Mouse (Mus musculus): Measurements from ENCODE around the gene Pex5l. TPM values are rescaled to one million over a fixed set of nuclear protein-coding genes. Genes with fewer than 3 reads are reported as not detected.

Gene Pex5l
- polyA plus RNA-seq, 1 experiment from 2014 or later = 0.42 TPM

DNA sequence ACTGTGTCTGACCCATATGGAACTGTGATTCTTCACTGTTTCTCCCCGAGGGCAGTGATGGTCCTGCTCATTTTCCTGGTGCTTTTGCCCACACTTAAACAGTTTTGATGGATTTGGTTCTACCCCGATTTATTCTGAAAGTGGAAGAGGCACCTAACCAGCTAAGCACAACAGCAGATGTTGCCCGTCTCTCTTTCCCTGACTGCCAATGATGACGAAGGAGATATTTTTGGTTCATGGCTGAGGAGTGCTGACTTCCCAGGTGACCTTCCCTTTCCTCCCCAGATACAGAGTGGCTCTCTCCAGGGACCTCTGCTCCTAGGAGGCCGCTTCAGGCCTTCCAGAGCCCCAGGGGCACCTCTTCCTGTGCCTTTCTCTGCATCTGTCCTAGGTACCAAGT lies 155.2 kb downstream of the Pex5l start:
- no peak for DNase-seq
- Histone ChIP-seq H3K4me3 (ENCODE audit: low read depth, low read length) (no peak overlapping the region), H3K27ac (ENCODE audit: low read depth) (no peak overlapping the region), H3K4me2 (no peak overlapping the region), H3K27me3 (ENCODE audit: insufficient read depth, low read length) (no peaks in the 10 kb centered on the region), H3K4me1 (ENCODE audit: insufficient read depth) (no peaks in the 10 kb centered on the region), H3K36me3 (ENCODE audit: insufficient read depth) (no peaks in the 10 kb centered on the region), H3K9ac (no peak overlapping the region), H3K9me3 (ENCODE audit: low read depth, low read length) (no peaks in the 10 kb centered on the region)
- no peak for ATAC-seq (ENCODE audit: insufficient read depth)
- 52% methylated on average over 5 of the region's 5 CpGs for WGBS
- TF ChIP-seq CTCF (IDR thresholded peaks at IDR 0.05; ENCODE audit: low read depth) = no peak

DNA sequence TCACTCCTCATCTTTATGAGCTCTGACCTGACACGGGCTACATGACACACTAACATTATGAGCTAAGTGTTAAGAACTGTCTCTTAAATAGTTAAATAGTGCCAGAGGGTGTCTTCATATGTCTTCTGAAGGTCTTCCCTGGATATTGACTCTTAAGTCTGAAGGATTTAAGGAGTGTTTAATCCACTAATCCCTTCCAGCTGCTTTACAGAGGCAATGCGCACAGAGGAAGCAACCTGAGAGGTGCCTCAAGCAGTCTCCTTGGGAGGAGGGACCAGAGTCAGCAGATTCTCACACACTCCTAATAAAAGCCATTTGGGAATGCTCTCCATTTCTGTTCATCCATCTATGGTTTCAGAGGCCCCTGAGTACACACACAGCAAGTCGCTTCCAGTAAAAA lies 157.9 kb downstream of the Pex5l start:
- no peak overlapping the region for H3K9ac ChIP-seq
- H3K27ac ChIP-seq (ENCODE audit: low read depth) = no peak overlapping the region
- no peaks in the 10 kb centered on the region for H3K27me3 ChIP-seq (ENCODE audit: insufficient read depth, low read length)
- H3K4me2 ChIP-seq = no peak overlapping the region
- H3K9me3 ChIP-seq (ENCODE audit: low read depth, low read length) = no peaks in the 10 kb centered on the region
- no peak for DNase-seq
- 63% methylated on average over 3 of the region's 3 CpGs for WGBS
- no peaks in the 10 kb centered on the region for H3K4me1 ChIP-seq (ENCODE audit: insufficient read depth)
- no peaks in the 10 kb centered on the region for H3K36me3 ChIP-seq (ENCODE audit: insufficient read depth)
- no peak for TF ChIP-seq CTCF (IDR thresholded peaks at IDR 0.05; ENCODE audit: low read depth)
- no peak for ATAC-seq (ENCODE audit: insufficient read depth)
- H3K4me3 ChIP-seq (ENCODE audit: low read depth, low read length) = no peak overlapping the region

DNA sequence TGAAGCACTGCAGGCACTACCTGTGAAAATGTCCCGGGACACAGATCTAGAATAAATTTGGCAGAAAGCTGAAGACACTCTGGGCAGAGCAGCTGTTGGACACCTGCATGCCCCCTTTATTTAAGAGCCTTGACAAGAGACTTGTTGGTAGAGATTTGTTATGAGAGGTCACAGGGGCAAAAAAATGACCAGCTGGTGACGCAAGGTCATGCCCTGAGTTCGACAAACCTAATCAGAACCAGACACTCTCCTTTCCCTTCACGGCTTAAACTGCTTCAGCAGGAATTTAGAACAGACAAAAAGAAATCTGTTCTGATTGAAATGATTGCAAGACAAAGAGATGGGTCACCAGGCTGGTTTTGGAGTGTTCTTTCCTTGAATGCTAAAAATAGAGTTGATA lies 163.1 kb downstream of the Pex5l start:
- ATAC-seq (ENCODE audit: insufficient read depth) = no peak
- H3K9ac ChIP-seq = no peak overlapping the region
- H3K4me3 ChIP-seq (ENCODE audit: low read depth, low read length) = no peak overlapping the region
- no peak overlapping the region for H3K27ac ChIP-seq (ENCODE audit: low read depth)
- H3K4me2 ChIP-seq = no peak overlapping the region
- H3K27me3 ChIP-seq (ENCODE audit: insufficient read depth, low read length) = no peaks in the 10 kb centered on the region
- no peaks in the 10 kb centered on the region for H3K4me1 ChIP-seq (ENCODE audit: insufficient read depth)
- H3K36me3 ChIP-seq (ENCODE audit: insufficient read depth) = no peaks in the 10 kb centered on the region
- H3K9me3 ChIP-seq (ENCODE audit: low read depth, low read length) = no peaks in the 10 kb centered on the region
- WGBS = 46% methylated on average over 4 of the region's 4 CpGs
- DNase-seq = no peak
- no peak for TF ChIP-seq CTCF (IDR thresholded peaks at IDR 0.05; ENCODE audit: low read depth)

DNA sequence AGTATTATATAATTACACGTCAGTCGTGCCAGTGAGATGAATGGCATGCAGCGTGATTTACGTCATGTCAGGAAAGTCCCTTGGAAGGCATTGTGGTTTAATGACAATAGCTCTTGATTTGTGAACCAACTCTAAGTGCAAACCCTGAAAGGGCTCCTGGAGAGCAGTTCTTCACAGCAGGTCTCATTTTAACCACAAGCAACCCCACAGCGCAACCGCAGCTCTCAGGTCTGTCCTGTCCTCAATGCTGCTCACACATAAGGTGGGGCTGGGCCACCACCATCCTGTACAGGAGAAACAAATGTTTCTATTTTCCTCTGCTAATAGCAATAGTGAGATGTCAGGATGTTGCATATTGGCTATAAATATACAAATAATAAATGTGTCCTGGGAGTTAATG lies 163.8 kb downstream of the Pex5l start:
- ATAC-seq (ENCODE audit: insufficient read depth) (no peak), DNase-seq (no peak)
- H3K9me3 ChIP-seq (ENCODE audit: low read depth, low read length) = no peaks in the 10 kb centered on the region
- H3K4me3 ChIP-seq (ENCODE audit: low read depth, low read length) = no peak overlapping the region
- H3K4me1 ChIP-seq (ENCODE audit: insufficient read depth) = no peaks in the 10 kb centered on the region
- H3K27me3 ChIP-seq (ENCODE audit: insufficient read depth, low read length) = no peaks in the 10 kb centered on the region
- WGBS = 63% methylated on average over 6 of the region's 6 CpGs
- no peaks in the 10 kb centered on the region for H3K36me3 ChIP-seq (ENCODE audit: insufficient read depth)
- H3K4me2 ChIP-seq = no peak overlapping the region
- no peak overlapping the region for H3K27ac ChIP-seq (ENCODE audit: low read depth)
- no peak overlapping the region for H3K9ac ChIP-seq
- TF ChIP-seq CTCF (IDR thresholded peaks at IDR 0.05; ENCODE audit: low read depth) = no peak

DNA sequence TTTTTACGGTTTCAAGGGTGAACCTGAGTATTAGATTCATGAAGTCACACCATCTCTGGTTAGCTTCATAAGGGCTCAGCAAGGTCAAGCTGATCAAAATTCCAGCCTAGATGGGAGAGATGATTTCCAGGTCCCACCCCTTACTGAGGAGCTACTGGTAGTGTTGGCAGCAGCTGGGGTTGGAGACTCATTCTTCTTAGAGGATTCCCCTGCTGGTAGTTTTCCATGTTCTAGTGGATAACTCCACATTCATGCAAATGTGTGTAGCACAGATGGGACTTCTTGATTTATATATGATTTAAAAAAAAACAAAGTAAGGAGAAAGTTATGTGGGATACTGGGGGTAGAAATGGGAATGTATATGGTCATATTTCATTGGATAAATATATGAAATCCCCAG lies 172.8 kb downstream of the Pex5l start:
- no peak overlapping the region for H3K27ac ChIP-seq (ENCODE audit: low read depth)
- no peak overlapping the region for H3K4me3 ChIP-seq (ENCODE audit: low read depth, low read length)
- DNase-seq (no peak), ATAC-seq (ENCODE audit: insufficient read depth) (no peak)
- H3K9me3 ChIP-seq (ENCODE audit: low read depth, low read length) = no peaks in the 10 kb centered on the region
- TF ChIP-seq CTCF (IDR thresholded peaks at IDR 0.05; ENCODE audit: low read depth) = no peak
- WGBS = 96% methylated on average over 1 of the region's 1 CpGs
- no peaks in the 10 kb centered on the region for H3K36me3 ChIP-seq (ENCODE audit: insufficient read depth)
- no peaks in the 10 kb centered on the region for H3K4me1 ChIP-seq (ENCODE audit: insufficient read depth)
- no peak overlapping the region for H3K4me2 ChIP-seq
- H3K9ac ChIP-seq = no peak overlapping the region
- H3K27me3 ChIP-seq (ENCODE audit: insufficient read depth, low read length) = no peaks in the 10 kb centered on the region

DNA sequence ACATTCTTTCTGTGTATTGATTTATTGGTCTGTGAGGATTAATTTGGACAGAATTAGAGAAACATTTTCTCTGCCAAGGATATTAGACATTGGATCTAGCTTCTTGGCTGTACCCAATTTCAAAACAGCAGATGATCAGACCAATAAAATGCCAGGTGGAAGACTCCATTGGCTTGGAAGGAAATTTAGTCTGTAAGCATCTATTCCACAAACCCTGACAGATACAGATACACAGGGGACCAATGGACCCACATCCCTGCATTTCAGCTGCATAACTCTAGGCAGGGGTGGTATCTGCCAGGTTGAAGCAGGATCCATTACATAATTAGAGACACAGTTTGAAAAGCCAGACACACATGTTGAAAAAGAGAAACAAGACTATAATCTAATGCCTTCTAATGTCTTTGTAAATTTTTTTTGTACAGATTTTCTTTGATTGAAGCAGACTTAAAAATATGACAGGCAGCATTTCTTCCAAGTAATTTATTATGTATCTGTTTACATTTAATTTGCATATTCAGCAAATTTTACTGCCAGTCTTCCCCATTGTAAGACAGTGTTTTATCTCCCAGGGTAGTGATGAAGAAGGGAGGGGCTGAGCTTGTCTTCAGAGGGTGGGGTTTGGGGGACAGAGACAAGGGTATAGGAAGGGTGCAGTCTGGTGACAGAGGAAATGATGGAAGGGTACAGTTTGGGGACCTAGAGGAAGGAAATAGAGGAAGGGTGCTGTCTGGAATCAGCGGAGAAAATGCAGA lies 174.2 kb downstream of the Pex5l start:
- no peaks in the 10 kb centered on the region for H3K36me3 ChIP-seq (ENCODE audit: insufficient read depth)
- ATAC-seq (ENCODE audit: insufficient read depth) (no peak), DNase-seq (no peak)
- no peak overlapping the region for H3K9ac ChIP-seq
- H3K27ac ChIP-seq (ENCODE audit: low read depth) = no peak overlapping the region
- no peak overlapping the region for H3K4me2 ChIP-seq
- H3K27me3 ChIP-seq (ENCODE audit: insufficient read depth, low read length) = no peaks in the 10 kb centered on the region
- 87% methylated on average over 1 of the region's 1 CpGs for WGBS
- TF ChIP-seq CTCF (IDR thresholded peaks at IDR 0.05; ENCODE audit: low read depth) = no peak
- no peak overlapping the region for H3K4me3 ChIP-seq (ENCODE audit: low read depth, low read length)
- no peaks in the 10 kb centered on the region for H3K9me3 ChIP-seq (ENCODE audit: low read depth, low read length)
- H3K4me1 ChIP-seq (ENCODE audit: insufficient read depth) = no peaks in the 10 kb centered on the region

DNA sequence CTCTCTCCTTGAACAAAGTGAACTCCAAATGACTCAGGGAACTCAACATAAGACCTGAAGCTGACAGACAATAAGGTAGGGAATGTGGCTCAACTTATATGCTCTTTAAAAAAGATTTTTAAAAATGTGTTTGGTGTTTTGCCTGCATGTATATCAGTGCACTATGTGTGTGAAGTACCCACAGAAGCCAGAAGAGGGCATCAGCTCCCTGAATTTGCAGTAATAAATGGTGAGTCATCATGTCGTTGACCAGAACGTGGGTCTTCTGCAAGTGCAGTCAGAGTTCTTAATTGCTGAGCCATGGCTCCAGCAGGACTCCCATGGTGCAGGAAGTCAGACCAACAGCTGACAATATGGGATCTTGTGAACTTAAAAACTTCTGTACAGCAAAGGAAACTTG lies 177.5 kb downstream of the Pex5l start:
- H3K4me3 ChIP-seq (ENCODE audit: low read depth, low read length) = no peak overlapping the region
- H3K27ac ChIP-seq (ENCODE audit: low read depth) = no peak overlapping the region
- H3K9ac ChIP-seq = no peak overlapping the region
- H3K4me1 ChIP-seq (ENCODE audit: insufficient read depth) = no peaks in the 10 kb centered on the region
- TF ChIP-seq CTCF (IDR thresholded peaks at IDR 0.05; ENCODE audit: low read depth) = peak; percentile 54
- H3K36me3 ChIP-seq (ENCODE audit: insufficient read depth) = no peaks in the 10 kb centered on the region
- 4% methylated on average over 2 of the region's 2 CpGs for WGBS
- H3K27me3 ChIP-seq (ENCODE audit: insufficient read depth, low read length) = no peaks in the 10 kb centered on the region
- H3K9me3 ChIP-seq (ENCODE audit: low read depth, low read length) = no peaks in the 10 kb centered on the region
- no peak overlapping the region for H3K4me2 ChIP-seq
- ATAC-seq (ENCODE audit: insufficient read depth) (no peak; the same call in 1 of the 2 replicates), DNase-seq (peak; percentile 56)

Data from lung, embryonic 14.5 days (tissue).